Mouse (Mus musculus) kidney, postnatal 36 days (tissue): ENCODE results near the gene Adamtsl5.

Experiments
- DNase-seq, 2 experiments: peaks; one replicate each; pipeline ENCODE4 v3.0.0; 2021 to 2022; ENCODE audit warnings: mixed read lengths in 2 of 2

Gene Adamtsl5

GRCm38 (mm10) chr10:80342305-80342748 is 5.9 kb downstream of the Adamtsl5 start:
- DNase-seq = no peak

GRCm38 (mm10) chr10:80341491-80342304 is 6.5 kb downstream of the Adamtsl5 start:
- no peak for DNase-seq

GRCm38 (mm10) chr10:80341026-80341425 is 7.2 kb downstream of the Adamtsl5 start:
- DNase-seq = no peak

- peak; percentile 79 to 93 for DNase-seq
These were observed 8.1 kb downstream of the Adamtsl5 start for GRCm38 (mm10) chr10:80339941-80340750.

GRCm38 (mm10) chr10:80336263-80336662 is 11.9 kb downstream of the Adamtsl5 start:
- no peak for DNase-seq

GRCm38 (mm10) chr10:80332525-80332989 is 15.7 kb downstream of the Adamtsl5 start:
- DNase-seq = no peak

GRCm38 (mm10) chr10:80331636-80332524 is 16.3 kb downstream of the Adamtsl5 start:
- peak in 1 of 2 experiments; percentile 53 for DNase-seq

GRCm38 (mm10) chr10:80330888-80331287 is 17.3 kb downstream of the Adamtsl5 start:
- DNase-seq = no peak

- DNase-seq = no peak
These were observed 18.1 kb downstream of the Adamtsl5 start for GRCm38 (mm10) chr10:80330084-80330483.

GRCm38 (mm10) chr10:80329273-80330081 is 18.7 kb downstream of the Adamtsl5 start, which contains the start of the genes Pcsk4 and Reep6:
Pcsk4 (minus strand) TSS chr10:80329498.
Reep6 (plus strand) TSS chr10:80329953.
- DNase-seq = peak; percentile 98

GRCm38 (mm10) chr10:80325045-80325444 is 23.2 kb downstream of the Adamtsl5 start:
- no peak for DNase-seq

GRCm38 (mm10) chr10:80324120-80325037 is 23.8 kb downstream of the Adamtsl5 start:
- peak in 1 of 2 experiments; percentile 59 for DNase-seq

- peak; percentile 84 to 91 for DNase-seq
These were observed 24.7 kb downstream of the Adamtsl5 start for GRCm38 (mm10) chr10:80323261-80324119.

GRCm38 (mm10) chr10:80322811-80323211 is 25.4 kb downstream of the Adamtsl5 start:
- peak in 1 of 2 experiments; percentile 54 for DNase-seq

- no peak for DNase-seq
These were observed 26.3 kb downstream of the Adamtsl5 start for GRCm38 (mm10) chr10:80321670-80322581.

- no peak for DNase-seq
These were observed 27.1 kb downstream of the Adamtsl5 start for GRCm38 (mm10) chr10:80321014-80321669.

- peak; percentile 96 to 97 for DNase-seq
These were observed 27.9 kb downstream of the Adamtsl5 start, which contains the start of gene 2310011J03Rik for GRCm38 (mm10) chr10:80320340-80320760. 2310011J03Rik (minus strand) TSS chr10:80320537.
